Mouse (Mus musculus) liver, embryonic 13.5 days (tissue): ENCODE measurements around the gene Lrguk. TPM values are rescaled to one million over a fixed set of nuclear protein-coding genes. Genes with fewer than 3 reads are reported as not detected.

ENCODE experiments used
- ATAC-seq: fragments of 200-750 bp; cut with Nextera tagmentation; 2 replicates; pipeline ENCODE4 v1.8.0; 2017; ENCODE audit warnings: low read depth, mild to moderate bottlenecking, moderate number of reproducible peaks, moderate library complexity
- DNase-seq: peaks from one replicate; pipeline ENCODE4 v3.0.0; 2022
- H3K27ac ChIP-seq: fragments of 300-500 bp; sonication (generic); 2 replicates; pipeline ENCODE4 v1.5.1; 2015; ENCODE audit warnings: moderate library complexity, mild to moderate bottlenecking, inconsistent platforms
- H3K27me3 ChIP-seq: fragments of 300-500 bp; sonication (generic); 2 replicates; pipeline ENCODE4 v1.6.1; 2015; ENCODE audit warnings: mild to moderate bottlenecking, inconsistent platforms
- H3K36me3 ChIP-seq: fragments of 300-500 bp; sonication (generic); 2 replicates; pipeline ENCODE4 v1.6.1; 2015; ENCODE audit warnings: mild to moderate bottlenecking, inconsistent platforms
- H3K4me1 ChIP-seq: fragments of 300-500 bp; sonication (generic); replicated peaks from 2 replicates; pipeline ENCODE4 v1.6.1; 2015; ENCODE audit warnings: inconsistent platforms
- H3K4me2 ChIP-seq: fragments of 300-500 bp; sonication (generic); 2 replicates; pipeline ENCODE4 v1.6.1; 2015; ENCODE audit warnings: inconsistent platforms, mild to moderate bottlenecking, moderate library complexity
- H3K4me3 ChIP-seq: fragments of 300-500 bp; sonication (generic); replicated peaks from 2 replicates; pipeline ENCODE4 v1.5.1; 2015; ENCODE audit warnings: mild to moderate bottlenecking, inconsistent platforms
- H3K9ac ChIP-seq: fragments of 300-500 bp; sonication (generic); 2 replicates; pipeline ENCODE4 v1.6.1; 2015; ENCODE audit warnings: mild to moderate bottlenecking, inconsistent platforms
- H3K9me3 ChIP-seq: fragments of 300-500 bp; sonication (generic); replicated peaks from 2 replicates; pipeline ENCODE4 v1.6.1; 2016; ENCODE audit warnings: inconsistent platforms
- WGBS: fragments of 180-500 bp; shearing (Covaris S2); methylation state at CpG from one replicate; pipeline ENCODE4 v1.1.7; 2015; ENCODE audit not compliant: insufficient replicate concordance; 5-methylcytosine and 5-hydroxymethylcytosine counted together
- polyA plus RNA-seq: library from polyadenylated mRNA; unstranded; fragments of >200 nt; fragmentation: Nextera tagmentation; extraction: Ambion mirVana; gene quantifications from 2 replicates; pipeline ENCODE4 v1.2.1, GENCODE M21; 2015

The Lrguk gene
- polyA plus RNA-seq, 1 experiment from 2014 or later = 0.14 TPM

DNA sequence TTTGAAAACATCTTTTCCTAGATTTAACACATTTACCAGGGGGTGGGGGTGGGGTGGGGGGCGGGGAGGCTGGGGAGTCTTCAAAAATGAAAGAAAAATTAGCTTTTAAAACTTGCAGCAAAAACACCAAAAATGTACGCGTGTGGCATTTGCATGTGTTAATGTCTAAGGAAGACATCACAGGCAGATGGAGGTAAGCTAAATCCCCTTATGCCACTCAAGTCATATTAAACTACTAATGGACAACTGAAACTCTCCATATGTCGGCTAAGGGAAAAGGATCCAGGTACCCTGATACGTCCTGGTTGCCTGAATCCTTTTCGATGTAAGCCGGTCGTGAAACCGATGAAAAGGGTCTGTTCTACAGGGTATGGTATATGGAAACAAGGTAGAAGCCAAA lies 119.8 kb downstream of the Lrguk start:
- ATAC-seq = no peak
- H3K4me3 ChIP-seq = no peak overlapping the region
- H3K9ac ChIP-seq = no peak overlapping the region
- peaks cover 16% of the 10 kb centered on the region for H3K4me1 ChIP-seq
- DNase-seq = no peak
- 78% methylated on average over 9 of the region's 9 CpGs for WGBS
- no peak overlapping the region for H3K27ac ChIP-seq
- no peaks in the 10 kb centered on the region for H3K9me3 ChIP-seq
- H3K27me3 ChIP-seq = no peaks in the 10 kb centered on the region
- H3K36me3 ChIP-seq = no peaks in the 10 kb centered on the region
- H3K4me2 ChIP-seq = no peak overlapping the region

DNA sequence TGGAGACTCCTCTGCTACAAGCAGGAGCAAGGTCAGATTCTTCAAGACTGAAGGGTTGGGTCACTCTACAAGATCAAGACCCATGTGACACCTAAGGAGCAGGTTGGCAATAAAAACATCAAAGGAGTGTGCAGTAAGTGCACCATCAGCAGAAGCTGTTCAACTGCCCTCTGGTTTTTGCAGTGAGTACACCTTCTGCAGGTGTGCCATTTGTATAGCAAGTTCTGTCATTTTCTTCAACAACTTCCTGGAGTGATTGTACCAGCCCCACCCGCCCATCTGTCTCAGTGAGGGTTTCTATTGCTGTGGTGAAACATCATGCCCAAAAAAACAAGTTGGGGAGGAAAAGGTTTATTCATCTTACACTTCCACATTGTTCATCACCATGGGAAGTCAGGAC lies 120.6 kb downstream of the Lrguk start:
- Histone ChIP-seq H3K27me3 (no peaks in the 10 kb centered on the region), H3K4me2 (no peak overlapping the region), H3K36me3 (no peaks in the 10 kb centered on the region), H3K4me1 (peaks cover 24% of the 10 kb centered on the region), H3K4me3 (no peak overlapping the region), H3K9ac (no peak overlapping the region), H3K27ac (no peak overlapping the region), H3K9me3 (no peaks in the 10 kb centered on the region)
- DNase-seq = no peak
- no peak for ATAC-seq
- 60% methylated on average over 1 of the region's 1 CpGs for WGBS

DNA sequence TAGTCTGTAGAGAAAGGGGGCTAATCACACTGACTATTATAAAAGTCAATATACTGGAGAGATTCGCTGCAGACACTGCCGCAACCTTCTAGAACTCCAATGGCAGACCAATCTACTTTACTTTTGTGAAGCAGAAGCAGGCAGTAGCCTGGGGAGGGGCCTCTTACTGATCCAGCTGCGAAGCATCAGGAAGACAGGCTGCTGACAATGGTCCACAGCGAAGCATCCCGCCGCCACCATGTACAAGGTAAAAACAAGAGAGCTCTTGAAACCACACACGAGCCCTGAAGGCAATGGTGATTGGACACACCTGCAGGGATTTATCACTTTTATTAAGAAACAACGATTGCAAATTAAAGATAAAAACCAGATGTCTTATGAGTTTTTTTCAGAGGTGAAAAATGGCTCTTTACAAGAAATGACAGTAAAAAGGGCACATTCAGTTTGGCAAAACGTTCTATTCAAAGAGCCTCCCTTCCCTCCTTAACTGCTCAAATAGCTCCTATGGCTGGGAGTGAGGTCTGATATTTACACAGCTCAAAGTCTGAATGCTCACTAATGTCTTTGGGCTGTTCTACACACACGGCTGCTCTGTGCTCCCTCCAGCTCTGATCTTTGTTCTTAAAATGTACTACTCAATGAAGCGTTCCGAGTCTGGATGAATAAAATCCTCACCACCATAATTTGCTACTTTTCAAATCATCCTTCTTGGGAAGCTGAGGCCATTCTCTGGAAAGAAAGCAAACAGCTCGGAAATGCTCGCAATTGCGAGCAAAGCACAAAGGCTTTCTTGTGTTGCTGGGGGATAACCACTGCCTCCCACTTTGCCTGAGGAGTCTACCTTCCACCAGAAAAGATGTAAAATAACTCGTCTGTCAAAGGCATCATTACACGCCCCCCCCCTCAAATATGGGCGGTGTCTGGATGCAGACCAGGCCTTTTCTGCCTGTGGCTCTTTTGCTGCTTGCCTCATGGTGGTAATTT lies 124.1 kb downstream of the Lrguk start:
- no peak for ATAC-seq
- Histone ChIP-seq H3K9ac (no peak overlapping the region), H3K4me3 (no peak overlapping the region), H3K4me2 (no peak overlapping the region), H3K9me3 (no peaks in the 10 kb centered on the region), H3K36me3 (peaks cover 16% of the 10 kb centered on the region), H3K27ac (peak overlapping the region; percentile 65; the same call in 1 of the 2 replicates), H3K27me3 (no peaks in the 10 kb centered on the region), H3K4me1 (peaks cover 59% of the 10 kb centered on the region)
- WGBS = 73% methylated on average over 18 of the region's 18 CpGs
- DNase-seq = no peak

DNA sequence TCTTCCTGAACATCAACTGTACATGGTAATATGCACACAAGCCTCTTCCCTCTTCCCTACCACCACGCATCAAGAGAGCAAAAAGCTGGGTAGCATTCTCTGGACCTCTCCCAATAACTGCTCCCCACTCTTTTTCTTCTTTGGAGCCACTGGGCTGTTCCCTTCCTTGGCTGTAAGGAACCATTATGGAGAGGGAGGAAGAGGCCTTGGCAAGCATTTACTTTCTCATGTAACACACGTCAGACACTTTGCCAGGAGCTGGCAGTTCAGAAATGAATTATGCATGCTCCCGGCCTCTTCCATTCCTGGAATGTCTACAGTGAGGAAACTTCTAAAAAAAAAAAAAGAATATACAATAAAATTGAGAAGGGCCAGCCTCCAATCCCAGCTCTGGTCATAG lies 125.0 kb downstream of the Lrguk start:
- no peak overlapping the region for H3K4me2 ChIP-seq
- ATAC-seq = no peak
- H3K27me3 ChIP-seq = no peaks in the 10 kb centered on the region
- peaks cover 63% of the 10 kb centered on the region for H3K4me1 ChIP-seq
- no peaks in the 10 kb centered on the region for H3K9me3 ChIP-seq
- H3K36me3 ChIP-seq = peaks cover 25% of the 10 kb centered on the region
- WGBS = 62% methylated on average over 3 of the region's 3 CpGs
- no peak overlapping the region for H3K9ac ChIP-seq
- no peak overlapping the region for H3K4me3 ChIP-seq
- H3K27ac ChIP-seq = peak overlapping the region; percentile 65
- no peak for DNase-seq

DNA sequence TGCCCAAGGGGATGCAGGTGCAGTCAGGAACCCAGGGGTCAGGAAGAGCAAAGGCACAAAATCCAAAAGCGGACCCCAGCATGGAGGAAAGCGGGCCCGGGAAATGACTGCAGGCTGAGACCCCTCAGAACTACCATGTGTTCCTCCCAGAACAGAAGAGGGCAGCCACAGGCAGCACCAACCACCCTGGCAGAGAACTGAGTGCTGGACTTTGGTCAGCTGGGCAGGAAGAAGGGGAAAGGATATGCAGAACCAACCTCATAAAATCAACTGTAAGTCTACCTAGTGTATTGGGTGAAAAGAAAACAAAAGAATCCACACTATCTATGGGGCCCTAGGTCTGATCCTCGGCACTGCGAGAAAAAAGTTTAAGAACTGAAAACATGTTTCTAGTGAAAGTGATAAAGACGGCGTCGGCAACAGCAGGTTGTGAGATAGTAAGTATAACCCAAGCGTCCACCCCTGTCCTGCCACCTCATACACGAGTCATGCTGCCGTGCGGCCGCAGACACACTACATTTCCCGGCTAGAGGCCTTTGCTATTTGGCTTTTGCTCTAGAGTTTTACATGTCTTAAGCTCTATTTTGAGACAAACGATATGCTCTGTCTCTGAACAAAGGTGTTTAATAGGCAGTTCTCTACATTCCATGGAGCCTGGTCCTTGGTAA lies 126.0 kb downstream of the Lrguk start:
- Histone ChIP-seq H3K4me2 (peak overlapping the region; percentile 63), H3K9me3 (no peaks in the 10 kb centered on the region), H3K9ac (peak overlapping the region; percentile 63), H3K4me3 (0 out of 2 replicates have a peak overlapping the region, but pooled peaks have one; percentile 16), H3K27ac (peak overlapping the region; percentile 92), H3K27me3 (no peaks in the 10 kb centered on the region), H3K36me3 (peaks cover 35% of the 10 kb centered on the region), H3K4me1 (peaks cover 67% of the 10 kb centered on the region)
- DNase-seq (no peak), ATAC-seq (peak; percentile 68)
- WGBS = 30% methylated on average over 15 of the region's 15 CpGs

DNA sequence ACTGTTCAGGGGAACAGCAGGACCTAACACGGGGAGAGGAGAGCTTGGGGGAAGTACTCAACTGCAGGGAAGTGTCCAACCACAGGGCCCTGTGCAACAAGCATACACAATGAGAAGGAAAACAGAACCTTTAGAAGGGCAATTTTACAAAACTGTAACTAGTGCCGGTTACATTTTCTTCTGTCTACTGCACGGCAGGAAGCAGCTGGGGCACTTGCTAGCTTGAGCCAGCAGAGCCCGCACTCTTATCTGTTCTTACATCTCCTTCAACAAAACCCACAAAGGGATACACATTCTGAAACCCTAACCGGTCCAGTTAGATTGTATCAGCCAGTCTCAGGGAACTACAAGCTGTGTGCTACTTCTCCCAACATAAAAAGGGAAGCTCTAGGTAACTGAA lies 126.8 kb downstream of the Lrguk start:
- H3K4me1 ChIP-seq = peaks cover 70% of the 10 kb centered on the region
- DNase-seq = no peak
- no peaks in the 10 kb centered on the region for H3K9me3 ChIP-seq
- H3K36me3 ChIP-seq = peaks cover 43% of the 10 kb centered on the region
- H3K4me3 ChIP-seq = no peak overlapping the region
- peak overlapping the region; percentile 63 for H3K4me2 ChIP-seq
- H3K27ac ChIP-seq = peak overlapping the region; percentile 92
- H3K27me3 ChIP-seq = no peaks in the 10 kb centered on the region
- H3K9ac ChIP-seq = peak overlapping the region; percentile 63
- ATAC-seq = no peak
- 13% methylated on average over 5 of the region's 5 CpGs for WGBS

DNA sequence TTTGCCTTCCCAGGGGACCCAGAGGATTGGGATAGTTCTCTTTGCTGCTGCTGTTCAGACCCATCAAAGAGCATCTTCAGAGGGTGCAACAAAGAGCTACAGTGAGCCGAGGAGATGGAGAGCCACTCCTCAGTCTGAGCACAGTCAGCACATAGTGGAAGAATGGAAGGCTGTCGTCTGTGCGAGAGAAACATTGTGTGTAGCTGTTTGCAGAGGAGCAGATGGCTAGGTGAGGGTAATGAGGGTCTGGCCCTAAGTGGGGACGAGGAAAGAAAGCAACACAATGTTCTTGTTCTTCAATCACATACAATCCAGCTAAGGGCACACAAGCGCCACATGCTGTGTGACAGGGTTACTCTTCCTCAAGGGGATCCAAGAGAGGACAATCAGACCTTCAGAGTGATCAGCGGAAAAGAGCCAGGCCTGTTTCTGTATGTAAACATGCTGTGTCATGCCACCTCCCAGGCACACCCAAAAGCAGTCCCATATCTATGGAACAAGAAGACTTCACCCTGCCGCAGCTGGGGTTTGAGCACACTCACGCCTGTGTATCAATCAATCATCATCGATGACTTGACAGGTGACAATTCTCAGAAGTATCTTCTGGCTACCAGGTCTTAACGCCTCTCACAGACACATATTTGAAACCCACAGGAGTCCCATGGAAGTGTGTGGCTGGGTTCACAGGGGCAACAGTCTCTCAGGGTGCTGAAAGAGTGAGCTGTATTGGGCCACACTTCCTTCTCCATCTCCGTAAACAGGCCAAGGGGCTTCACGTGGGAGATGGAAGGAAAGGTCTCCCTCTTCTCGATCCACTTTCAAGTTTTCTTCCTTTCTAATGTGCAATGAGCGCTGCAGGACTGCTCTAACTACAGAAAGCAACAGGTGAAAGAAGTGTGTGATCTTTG lies 127.8 kb downstream of the Lrguk start:
- peaks cover 70% of the 10 kb centered on the region for H3K4me1 ChIP-seq
- WGBS = 37% methylated on average over 14 of the region's 14 CpGs
- peak; percentile 94 for ATAC-seq
- H3K36me3 ChIP-seq = peaks cover 52% of the 10 kb centered on the region
- peak overlapping the region; percentile 8; the same call in 1 of the 2 replicates for H3K4me3 ChIP-seq
- H3K27me3 ChIP-seq = no peaks in the 10 kb centered on the region
- H3K9me3 ChIP-seq = no peaks in the 10 kb centered on the region
- DNase-seq = peak; percentile 80
- peak overlapping the region; percentile 92 for H3K27ac ChIP-seq
- H3K4me2 ChIP-seq = peak overlapping the region; percentile 63
- H3K9ac ChIP-seq = peak overlapping the region; percentile 63

DNA sequence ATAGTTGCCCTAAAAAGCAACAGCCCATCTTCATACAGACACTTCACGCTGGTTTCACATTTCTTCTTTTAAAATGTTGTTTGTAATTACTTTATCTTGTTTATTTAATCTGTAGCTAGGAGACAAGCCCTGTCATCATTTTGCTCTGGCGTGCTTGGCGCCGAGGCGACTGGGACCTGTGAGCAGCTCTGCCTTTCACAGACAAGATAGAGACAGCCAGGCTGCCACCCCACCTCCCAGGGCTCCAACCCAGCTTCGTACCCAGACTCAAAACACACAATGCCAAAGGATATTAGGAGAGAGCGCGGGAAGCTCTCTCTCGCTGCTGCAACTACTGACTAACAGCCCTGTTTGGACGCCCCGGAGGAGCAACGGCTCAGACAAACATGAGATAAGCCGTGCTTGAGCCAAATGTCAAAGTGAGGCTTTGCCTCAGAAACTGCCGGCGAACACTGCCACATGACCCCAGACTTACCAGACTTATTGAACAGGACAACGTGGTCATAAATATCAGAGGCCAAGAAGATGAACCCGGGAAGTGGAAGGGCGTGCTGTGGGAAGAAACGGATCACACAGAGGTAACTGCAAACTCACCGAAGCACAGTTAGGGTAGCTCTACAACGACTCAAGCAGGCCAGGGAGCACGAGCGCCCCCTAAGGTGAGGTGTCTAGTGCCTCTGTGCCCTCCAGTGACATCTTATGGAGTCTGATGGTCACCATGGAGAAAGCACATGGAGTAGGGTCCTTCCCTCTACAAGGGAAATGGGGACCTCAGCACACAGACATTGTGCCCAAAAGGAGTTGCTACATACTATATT lies 131.0 kb downstream of the Lrguk start:
- no peak overlapping the region for H3K4me2 ChIP-seq
- H3K27ac ChIP-seq = no peak overlapping the region; the same call in 1 of the 2 replicates
- 65% methylated on average over 23 of the region's 23 CpGs for WGBS
- H3K4me3 ChIP-seq = no peak overlapping the region
- DNase-seq (no peak), ATAC-seq (no peak)
- H3K36me3 ChIP-seq = peaks cover 78% of the 10 kb centered on the region
- H3K4me1 ChIP-seq = peaks cover 42% of the 10 kb centered on the region
- no peaks in the 10 kb centered on the region for H3K27me3 ChIP-seq
- H3K9me3 ChIP-seq = no peaks in the 10 kb centered on the region
- no peak overlapping the region for H3K9ac ChIP-seq

DNA sequence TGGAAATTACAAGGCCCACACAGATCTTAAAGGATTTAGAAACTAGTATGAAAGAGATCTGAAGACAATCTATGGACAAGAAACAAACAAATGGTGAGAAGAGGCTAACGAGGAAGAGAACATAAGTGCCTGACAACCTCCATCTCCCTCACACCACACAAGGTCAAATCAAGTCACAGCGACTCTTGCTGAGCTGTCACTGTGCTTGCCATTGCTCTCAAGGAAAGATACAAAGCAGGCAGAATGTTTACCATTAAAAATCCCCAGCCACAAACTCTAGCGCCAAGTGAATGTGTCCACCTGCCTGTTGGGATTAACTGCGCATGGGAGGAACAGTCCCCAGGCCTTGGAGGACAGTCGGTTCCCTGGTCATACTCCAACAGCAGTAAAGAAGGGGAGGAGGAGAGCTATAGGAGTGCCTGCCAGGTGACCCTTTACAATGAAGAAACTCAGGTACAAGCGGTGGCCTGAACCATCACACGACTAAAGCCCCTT lies 131.6 kb downstream of the Lrguk start:
- Histone ChIP-seq H3K4me3 (no peak overlapping the region), H3K4me1 (peaks cover 36% of the 10 kb centered on the region), H3K9me3 (no peaks in the 10 kb centered on the region), H3K9ac (no peak overlapping the region), H3K27me3 (no peaks in the 10 kb centered on the region), H3K36me3 (peaks cover 84% of the 10 kb centered on the region), H3K4me2 (no peak overlapping the region), H3K27ac (no peak overlapping the region)
- 89% methylated on average over 7 of the region's 7 CpGs for WGBS
- DNase-seq (no peak), ATAC-seq (no peak)

DNA sequence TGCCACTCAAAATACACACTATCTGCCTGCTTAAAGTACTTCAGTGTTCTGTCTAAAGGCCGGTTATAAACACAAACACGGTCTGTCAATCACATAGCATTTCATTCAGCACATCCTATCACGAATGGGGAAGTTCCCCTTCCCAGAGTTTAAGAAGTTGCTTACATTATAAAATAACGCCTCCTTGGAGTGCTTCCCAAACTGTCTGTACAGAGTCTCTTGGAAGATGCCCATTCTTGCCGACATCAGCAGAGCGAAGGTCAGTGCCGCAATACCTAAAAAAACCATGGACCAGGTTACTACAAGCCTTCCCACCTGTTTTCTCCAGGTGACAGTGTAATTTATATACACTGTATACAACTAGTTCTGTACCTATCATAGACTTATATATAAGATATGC lies 132.3 kb downstream of the Lrguk start:
- no peak for ATAC-seq
- Histone ChIP-seq H3K27me3 (no peaks in the 10 kb centered on the region), H3K9me3 (no peaks in the 10 kb centered on the region), H3K9ac (no peak overlapping the region), H3K27ac (no peak overlapping the region), H3K4me2 (no peak overlapping the region), H3K36me3 (peaks cover 91% of the 10 kb centered on the region), H3K4me3 (no peak overlapping the region), H3K4me1 (peaks cover 29% of the 10 kb centered on the region)
- no peak for DNase-seq
- 77% methylated on average over 7 of the region's 7 CpGs for WGBS
